Mouse (Mus musculus): ENCODE measurements around the gene Htr1d. TPM values are rescaled to one million over a fixed set of nuclear protein-coding genes. Genes with fewer than 3 reads are reported as not detected.

The Htr1d gene
- polyA plus RNA-seq, 1 experiment, result 0.06 TPM

- H3ac ChIP-seq (ENCODE audit: control insufficient read depth, insufficient read length, low read depth), result peak overlapping the region; percentile 52
- H3K79me2 ChIP-seq (ENCODE audit: control insufficient read depth, insufficient read depth), result no peaks in the 10 kb centered on the region
- H3K79me3 ChIP-seq (ENCODE audit: low read depth), result no peaks in the 10 kb centered on the region
- H3K4me3 ChIP-seq (ENCODE audit: insufficient read depth, poor library complexity, severe bottlenecking), result no peak overlapping the region
- no peaks in the 10 kb centered on the region for H3K27me3 ChIP-seq (ENCODE audit: control insufficient read depth, insufficient read depth, insufficient read length)
- no peaks in the 10 kb centered on the region for H3K36me3 ChIP-seq (ENCODE audit: control insufficient read depth, insufficient read depth)
- TF ChIP-seq MYOD1 (IDR thresholded peaks at IDR 0.05; ENCODE audit: control insufficient read depth, insufficient read length, low read depth) (no peak), CTCF (IDR thresholded peaks at IDR 0.05; ENCODE audit: control insufficient read depth, insufficient read depth, insufficient read length) (peak; percentile 65)
Measured at GRCm38 (mm10) chr4:136454850-136455260, 31.5 kb downstream of the Htr1d start.

- H3K36me3 ChIP-seq (ENCODE audit: control insufficient read depth, insufficient read depth), result no peaks in the 10 kb centered on the region
- no peak overlapping the region for H3K4me3 ChIP-seq (ENCODE audit: insufficient read depth, poor library complexity, severe bottlenecking)
- TF ChIP-seq MYOD1 (IDR thresholded peaks at IDR 0.05; ENCODE audit: control insufficient read depth, insufficient read length, low read depth) (no peak), CTCF (IDR thresholded peaks at IDR 0.05; ENCODE audit: control insufficient read depth, insufficient read depth, insufficient read length) (no peak), USF1 (IDR thresholded peaks at IDR 0.05; ENCODE audit: low read depth) (no peak)
- no peaks in the 10 kb centered on the region for H3K27me3 ChIP-seq (ENCODE audit: control insufficient read depth, insufficient read depth, insufficient read length)
- no peak overlapping the region for H3ac ChIP-seq (ENCODE audit: control insufficient read depth, insufficient read length, low read depth)
- H3K79me2 ChIP-seq (ENCODE audit: control insufficient read depth, insufficient read depth), result no peaks in the 10 kb centered on the region
- no peaks in the 10 kb centered on the region for H3K79me3 ChIP-seq (ENCODE audit: low read depth)
Measured at GRCm38 (mm10) chr4:136456516-136457218, 33.3 kb downstream of the Htr1d start.

GRCm38 (mm10) chr4:136458276-136458675 lies 35.0 kb downstream of the Htr1d start:
- Histone ChIP-seq H3K27me3 (ENCODE audit: control insufficient read depth, insufficient read depth, insufficient read length) (no peaks in the 10 kb centered on the region), H3ac (ENCODE audit: control insufficient read depth, insufficient read length, low read depth) (no peak overlapping the region), H3K4me3 (ENCODE audit: insufficient read depth, poor library complexity, severe bottlenecking) (no peak overlapping the region), H3K79me3 (ENCODE audit: low read depth) (no peaks in the 10 kb centered on the region), H3K79me2 (ENCODE audit: control insufficient read depth, insufficient read depth) (no peaks in the 10 kb centered on the region), H3K36me3 (ENCODE audit: control insufficient read depth, insufficient read depth) (no peaks in the 10 kb centered on the region)
- no peak for TF ChIP-seq FOSL1 (IDR thresholded peaks at IDR 0.05; ENCODE audit: insufficient read depth, low read length, poor library complexity, severe bottlenecking)
- TF ChIP-seq CTCF (IDR thresholded peaks at IDR 0.05; ENCODE audit: control insufficient read depth, insufficient read depth, insufficient read length), result no peak
- no peak for TF ChIP-seq USF1 (IDR thresholded peaks at IDR 0.05; ENCODE audit: low read depth)
- TF ChIP-seq MYOD1 (IDR thresholded peaks at IDR 0.05; ENCODE audit: control insufficient read depth, insufficient read length, low read depth), result no peak
- TF ChIP-seq MAX (IDR thresholded peaks at IDR 0.05), result no peak
- no peak for TF ChIP-seq CEBPB (IDR thresholded peaks at IDR 0.05; ENCODE audit: low read depth)
- no peak for TF ChIP-seq MYOG (IDR thresholded peaks at IDR 0.05; ENCODE audit: control insufficient read depth, extremely low read depth, insufficient read length)

DNA sequence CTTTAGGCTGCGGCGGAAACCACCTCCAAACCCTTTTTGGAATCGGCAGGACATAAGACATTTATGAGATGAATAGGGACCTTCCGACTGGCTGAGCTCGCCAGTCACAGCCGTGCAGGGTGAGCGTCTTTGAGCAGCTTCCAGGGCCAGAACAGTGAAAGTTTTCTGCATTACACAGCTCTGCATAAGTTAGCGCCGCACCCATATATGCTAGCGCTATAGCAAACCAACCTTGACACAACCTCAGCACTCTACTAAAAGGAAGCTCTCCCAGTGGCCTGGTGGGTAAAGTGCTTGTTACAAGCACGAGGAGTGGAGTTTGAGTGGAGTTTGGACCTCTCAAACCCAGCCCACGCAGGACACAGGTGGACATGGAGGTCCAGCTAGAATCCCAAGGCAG lies 35.9 kb downstream of the Htr1d start:
- no peak overlapping the region for H3ac ChIP-seq (ENCODE audit: control insufficient read depth, insufficient read length, low read depth)
- H3K36me3 ChIP-seq (ENCODE audit: control insufficient read depth, insufficient read depth), result no peaks in the 10 kb centered on the region
- no peak overlapping the region for H3K4me3 ChIP-seq (ENCODE audit: insufficient read depth, poor library complexity, severe bottlenecking)
- no peaks in the 10 kb centered on the region for H3K27me3 ChIP-seq (ENCODE audit: control insufficient read depth, insufficient read depth, insufficient read length)
- H3K79me2 ChIP-seq (ENCODE audit: control insufficient read depth, insufficient read depth), result no peaks in the 10 kb centered on the region
- no peaks in the 10 kb centered on the region for H3K79me3 ChIP-seq (ENCODE audit: low read depth)
- TF ChIP-seq MYOD1 (IDR thresholded peaks at IDR 0.05; ENCODE audit: control insufficient read depth, insufficient read length, low read depth) (no peak), USF1 (IDR thresholded peaks at IDR 0.05; ENCODE audit: low read depth) (no peak), MYOG (IDR thresholded peaks at IDR 0.05; ENCODE audit: control insufficient read depth, extremely low read depth, insufficient read length) (no peak), CEBPB (IDR thresholded peaks at IDR 0.05; ENCODE audit: low read depth) (no peak), FOSL1 (IDR thresholded peaks at IDR 0.05; ENCODE audit: insufficient read depth, low read length, poor library complexity, severe bottlenecking) (no peak), CTCF (IDR thresholded peaks at IDR 0.05; ENCODE audit: control insufficient read depth, insufficient read depth, insufficient read length) (no peak), MAX (IDR thresholded peaks at IDR 0.05) (no peak)

GRCm38 (mm10) chr4:136461206-136461605 lies 37.9 kb downstream of the Htr1d start:
- no peaks in the 10 kb centered on the region for H3K79me2 ChIP-seq (ENCODE audit: control insufficient read depth, insufficient read depth)
- H3K27me3 ChIP-seq (ENCODE audit: control insufficient read depth, insufficient read depth, insufficient read length), result no peaks in the 10 kb centered on the region
- H3ac ChIP-seq (ENCODE audit: control insufficient read depth, insufficient read length, low read depth), result no peak overlapping the region
- H3K79me3 ChIP-seq (ENCODE audit: low read depth), result no peaks in the 10 kb centered on the region
- no peak overlapping the region for H3K4me3 ChIP-seq (ENCODE audit: insufficient read depth, poor library complexity, severe bottlenecking)
- TF ChIP-seq CTCF (IDR thresholded peaks at IDR 0.05; ENCODE audit: control insufficient read depth, insufficient read depth, insufficient read length) (no peak), FOSL1 (IDR thresholded peaks at IDR 0.05; ENCODE audit: insufficient read depth, low read length, poor library complexity, severe bottlenecking) (no peak), USF1 (IDR thresholded peaks at IDR 0.05; ENCODE audit: low read depth) (no peak), CEBPB (IDR thresholded peaks at IDR 0.05; ENCODE audit: low read depth) (no peak), MAX (IDR thresholded peaks at IDR 0.05) (no peak), MYOG (IDR thresholded peaks at IDR 0.05; ENCODE audit: control insufficient read depth, extremely low read depth, insufficient read length) (no peak), MYOD1 (IDR thresholded peaks at IDR 0.05; ENCODE audit: control insufficient read depth, insufficient read length, low read depth) (no peak)
- H3K36me3 ChIP-seq (ENCODE audit: control insufficient read depth, insufficient read depth), result no peaks in the 10 kb centered on the region

GRCm38 (mm10) chr4:136461761-136462085 lies 38.4 kb downstream of the Htr1d start:
- H3K79me2 ChIP-seq (ENCODE audit: control insufficient read depth, insufficient read depth), result no peaks in the 10 kb centered on the region
- H3K36me3 ChIP-seq (ENCODE audit: control insufficient read depth, insufficient read depth), result no peaks in the 10 kb centered on the region
- H3ac ChIP-seq (ENCODE audit: control insufficient read depth, insufficient read length, low read depth), result peak overlapping the region; percentile 88
- no peaks in the 10 kb centered on the region for H3K27me3 ChIP-seq (ENCODE audit: control insufficient read depth, insufficient read depth, insufficient read length)
- peak overlapping the region; percentile 18 for H3K4me3 ChIP-seq (ENCODE audit: insufficient read depth, poor library complexity, severe bottlenecking)
- H3K79me3 ChIP-seq (ENCODE audit: low read depth), result no peaks in the 10 kb centered on the region
- TF ChIP-seq CTCF (IDR thresholded peaks at IDR 0.05; ENCODE audit: control insufficient read depth, insufficient read depth, insufficient read length) (no peak), USF1 (IDR thresholded peaks at IDR 0.05; ENCODE audit: low read depth) (no peak), MAX (IDR thresholded peaks at IDR 0.05) (no peak), FOSL1 (IDR thresholded peaks at IDR 0.05; ENCODE audit: insufficient read depth, low read length, poor library complexity, severe bottlenecking) (no peak), MYOG (IDR thresholded peaks at IDR 0.05; ENCODE audit: control insufficient read depth, extremely low read depth, insufficient read length) (no peak), MYOD1 (IDR thresholded peaks at IDR 0.05; ENCODE audit: control insufficient read depth, insufficient read length, low read depth) (no peak), CEBPB (IDR thresholded peaks at IDR 0.05; ENCODE audit: low read depth) (no peak)
